ENCODE assay signal across 14 mouse cellular contexts in genomic region chr2:138072165-138072728, GRCm38 (mm10).
"Had no signal": no experiment of that assay in that cellular context is flagged by ENCODE, and none has a peak within 500 bp of the region (broad histone marks: within the 10 kb centered on the region; RNA-seq: fewer than 3 reads in every experiment).

No protein-coding gene starts in this region.

- H3K4me1 ChIP-seq: limb, embryonic 13.5 days had no signal

- DNase-seq: kidney, adult 8-10 months; kidney, postnatal 36 days; layer of hippocampus, adult 9-11 months; left cerebral cortex, postnatal 4 days; lung, adult 18-20 months; lung, postnatal 4 days; thymus, adult 18-20 months; thymus, postnatal 14 days had no signal

- H3K4me2 ChIP-seq: limb, embryonic 13.5 days had no signal

- ATAC-seq: inflammation-experienced regulatory T-cells, adult 6 months; intestine, postnatal 0 days; lung, postnatal 0 days had no signal

- H3K9ac ChIP-seq: limb, embryonic 13.5 days; liver, embryonic 14.5 days had no signal

- H3K27me3 ChIP-seq: limb, embryonic 13.5 days had no signal

- H3K4me3 ChIP-seq: limb, embryonic 13.5 days; myocyte had no signal

- H3K9me3 ChIP-seq: limb, embryonic 13.5 days had no signal

- H3K36me3 ChIP-seq: limb, embryonic 13.5 days had no signal

- H3K27ac ChIP-seq: limb, embryonic 13.5 days; liver, embryonic 14.5 days had no signal
